Mouse (Mus musculus): Measurements from ENCODE around the gene Crim1. TPM values are rescaled to one million over a fixed set of nuclear protein-coding genes. Genes with fewer than 3 reads are reported as not detected.

Gene Crim1
- total RNA-seq, 1 experiment = 61.7 TPM

DNA sequence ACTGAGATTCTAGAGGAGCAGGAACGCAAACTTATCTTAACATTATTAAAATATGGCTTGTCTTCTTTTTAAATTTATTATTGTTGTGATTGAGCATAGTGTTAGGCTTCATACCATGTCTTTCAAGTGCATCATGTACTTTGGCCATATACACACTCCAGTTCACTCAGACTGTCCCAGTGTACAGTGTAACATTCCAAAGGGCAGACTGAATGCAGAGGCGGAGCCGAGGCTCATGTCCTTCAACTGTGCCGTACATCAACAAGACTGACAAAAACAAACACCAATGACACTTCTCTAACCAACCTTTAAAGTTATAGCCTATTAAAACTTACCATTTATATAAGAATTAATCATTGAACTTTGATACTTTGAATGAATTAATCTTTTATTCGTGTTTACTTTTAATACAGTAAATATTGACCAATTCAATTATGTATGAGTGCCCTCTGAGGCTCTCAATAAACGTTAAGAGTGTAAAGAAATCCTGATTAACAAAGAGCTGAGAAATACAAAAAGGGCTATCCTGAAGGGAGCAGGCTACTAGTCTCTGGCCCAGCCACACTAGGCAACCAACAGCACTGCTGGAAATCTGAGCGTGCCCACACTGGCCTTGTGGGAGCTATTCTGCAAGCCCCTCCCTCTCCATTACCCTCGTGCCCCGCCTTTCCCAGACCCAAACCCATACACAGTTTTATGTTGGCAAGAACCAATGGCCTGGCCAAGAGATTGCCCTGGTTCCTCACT lies 188.2 kb downstream of the Crim1 start:
- Histone ChIP-seq H3K4me1 (ENCODE audit: control insufficient read depth in 2 of 2, insufficient read depth in 2 of 2, low read length in 2 of 2, poor library complexity in 1 of 2) (no peaks in the 10 kb centered on the region), H3K9ac (ENCODE audit: insufficient read depth, low read depth, low read length, poor library complexity, severe bottlenecking) (no peak overlapping the region), H3K4me3 (ENCODE audit: insufficient read depth in 1 of 2, low read depth in 1 of 2, low read length in 2 of 2, poor library complexity in 1 of 2, severe bottlenecking in 1 of 2) (no peak overlapping the region), H3K36me3 (ENCODE audit: control insufficient read depth, insufficient read depth, low read length, poor library complexity, severe bottlenecking) (no peaks in the 10 kb centered on the region), H3K27ac (ENCODE audit: insufficient read depth, low read depth, low read length, poor library complexity, severe bottlenecking) (no peak overlapping the region), H3K9me3 (ENCODE audit: control insufficient read depth, insufficient read depth, low read depth, low read length) (no peaks in the 10 kb centered on the region)
- no peak for TF ChIP-seq ZNF384 (IDR thresholded peaks at IDR 0.05; ENCODE audit: low read depth, low read length)
- no peak for TF ChIP-seq ZC3H11A (IDR thresholded peaks at IDR 0.05; ENCODE audit: borderline replicate concordance, low read depth, low read length)
- TF ChIP-seq HCFC1 (IDR thresholded peaks at IDR 0.05; ENCODE audit: borderline replicate concordance, insufficient read depth, low read length) = no peak
- no peak for TF ChIP-seq MAFK (IDR thresholded peaks at IDR 0.05; ENCODE audit: insufficient read depth, low read depth, low read length)
- TF ChIP-seq CHD2 (IDR thresholded peaks at IDR 0.05; ENCODE audit: low read depth, low read length) = no peak
- in situ Hi-C loops (cut with MboI; ENCODE audit: low sequenced_read_pairs in 2 of 2, unreplicated experiment in 2 of 2) = no loop called here
- no peak for DNase-seq (ENCODE audit: low read depth, low spot score)

DNA sequence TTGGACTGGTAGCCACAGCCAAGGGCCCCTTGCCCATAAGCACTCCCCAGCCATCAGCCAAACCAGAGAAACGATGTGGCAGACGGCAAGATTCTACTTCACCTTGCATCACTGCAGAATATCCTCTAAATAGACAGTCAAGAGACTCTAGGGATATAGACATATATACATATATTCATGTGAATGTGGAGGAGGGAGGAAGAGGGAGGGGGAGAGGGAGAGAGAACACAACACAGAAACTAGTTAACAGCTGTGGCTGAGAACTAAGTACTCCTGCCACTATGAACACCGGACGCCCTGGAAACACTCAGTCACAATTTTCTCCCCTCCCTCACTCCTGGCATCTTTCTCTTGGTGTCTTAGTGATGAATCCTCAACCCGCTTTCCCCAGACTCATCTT lies 189.5 kb downstream of the Crim1 start:
- Histone ChIP-seq H3K36me3 (ENCODE audit: control insufficient read depth, insufficient read depth, low read length, poor library complexity, severe bottlenecking) (no peaks in the 10 kb centered on the region), H3K9ac (ENCODE audit: insufficient read depth, low read depth, low read length, poor library complexity, severe bottlenecking) (no peak overlapping the region), H3K9me3 (ENCODE audit: control insufficient read depth, insufficient read depth, low read depth, low read length) (no peaks in the 10 kb centered on the region), H3K27ac (ENCODE audit: insufficient read depth, low read depth, low read length, poor library complexity, severe bottlenecking) (no peak overlapping the region), H3K4me1 (ENCODE audit: control insufficient read depth in 2 of 2, insufficient read depth in 2 of 2, low read length in 2 of 2, poor library complexity in 1 of 2) (no peaks in the 10 kb centered on the region), H3K4me3 (ENCODE audit: insufficient read depth in 1 of 2, low read depth in 1 of 2, low read length in 2 of 2, poor library complexity in 1 of 2, severe bottlenecking in 1 of 2) (no peak overlapping the region)
- no peak for TF ChIP-seq ZC3H11A (IDR thresholded peaks at IDR 0.05; ENCODE audit: borderline replicate concordance, low read depth, low read length)
- no peak for TF ChIP-seq HCFC1 (IDR thresholded peaks at IDR 0.05; ENCODE audit: borderline replicate concordance, insufficient read depth, low read length)
- no peak for TF ChIP-seq CHD2 (IDR thresholded peaks at IDR 0.05; ENCODE audit: low read depth, low read length)
- no peak for DNase-seq (ENCODE audit: low read depth, low spot score)
- in situ Hi-C loops (cut with MboI; ENCODE audit: low sequenced_read_pairs in 2 of 2, unreplicated experiment in 2 of 2) = no loop called here

DNA sequence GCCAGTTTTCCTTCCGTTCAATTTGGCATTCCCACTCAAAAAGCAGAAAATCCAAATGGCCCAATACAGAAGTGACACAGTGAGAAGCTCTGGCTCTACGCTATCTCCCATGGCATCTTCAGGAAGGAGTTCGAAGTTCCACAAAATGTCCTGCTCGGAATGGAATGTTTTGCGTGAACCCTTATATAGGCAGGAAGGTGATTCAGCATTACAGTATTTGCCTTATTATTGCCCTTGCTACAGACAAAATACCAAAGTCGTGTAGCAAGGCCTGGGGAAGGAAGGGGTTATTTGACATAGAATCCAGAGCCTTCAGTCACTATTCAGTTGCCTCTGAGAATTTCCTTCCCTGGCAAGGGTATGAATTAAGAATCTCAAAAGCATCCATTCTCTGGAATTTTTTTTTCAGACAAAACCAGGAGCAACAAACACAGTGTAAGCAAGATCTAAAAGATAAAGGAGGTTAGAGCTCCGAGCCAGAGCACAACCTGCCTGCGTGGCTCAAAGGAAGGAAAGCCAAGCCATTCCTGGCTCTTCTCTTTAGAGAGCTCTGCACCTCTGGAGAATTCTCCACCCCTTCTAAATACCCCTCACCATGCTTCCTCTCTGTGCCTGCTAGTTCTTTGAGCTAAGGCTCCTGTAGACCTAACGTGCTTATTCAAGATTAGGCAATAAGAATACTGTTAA lies 192.5 kb downstream of the Crim1 start:
- Histone ChIP-seq H3K4me3 (ENCODE audit: insufficient read depth in 1 of 2, low read depth in 1 of 2, low read length in 2 of 2, poor library complexity in 1 of 2, severe bottlenecking in 1 of 2) (no peak overlapping the region), H3K36me3 (ENCODE audit: control insufficient read depth, insufficient read depth, low read length, poor library complexity, severe bottlenecking) (no peaks in the 10 kb centered on the region), H3K4me1 (ENCODE audit: control insufficient read depth in 2 of 2, insufficient read depth in 2 of 2, low read length in 2 of 2, poor library complexity in 1 of 2) (no peaks in the 10 kb centered on the region), H3K9ac (ENCODE audit: insufficient read depth, low read depth, low read length, poor library complexity, severe bottlenecking) (no peak overlapping the region), H3K9me3 (ENCODE audit: control insufficient read depth, insufficient read depth, low read depth, low read length) (no peaks in the 10 kb centered on the region), H3K27ac (ENCODE audit: insufficient read depth, low read depth, low read length, poor library complexity, severe bottlenecking) (no peak overlapping the region)
- in situ Hi-C loops (cut with MboI; ENCODE audit: low sequenced_read_pairs in 2 of 2, unreplicated experiment in 2 of 2) = no loop called here
- DNase-seq (ENCODE audit: low read depth, low spot score) = no peak
- no peak for TF ChIP-seq ZNF384 (IDR thresholded peaks at IDR 0.05; ENCODE audit: low read depth, low read length)
- TF ChIP-seq HCFC1 (IDR thresholded peaks at IDR 0.05; ENCODE audit: borderline replicate concordance, insufficient read depth, low read length) = no peak
- TF ChIP-seq ZC3H11A (IDR thresholded peaks at IDR 0.05; ENCODE audit: borderline replicate concordance, low read depth, low read length) = no peak
- TF ChIP-seq MAFK (IDR thresholded peaks at IDR 0.05; ENCODE audit: insufficient read depth, low read depth, low read length) = no peak
- no peak for TF ChIP-seq CHD2 (IDR thresholded peaks at IDR 0.05; ENCODE audit: low read depth, low read length)

DNA sequence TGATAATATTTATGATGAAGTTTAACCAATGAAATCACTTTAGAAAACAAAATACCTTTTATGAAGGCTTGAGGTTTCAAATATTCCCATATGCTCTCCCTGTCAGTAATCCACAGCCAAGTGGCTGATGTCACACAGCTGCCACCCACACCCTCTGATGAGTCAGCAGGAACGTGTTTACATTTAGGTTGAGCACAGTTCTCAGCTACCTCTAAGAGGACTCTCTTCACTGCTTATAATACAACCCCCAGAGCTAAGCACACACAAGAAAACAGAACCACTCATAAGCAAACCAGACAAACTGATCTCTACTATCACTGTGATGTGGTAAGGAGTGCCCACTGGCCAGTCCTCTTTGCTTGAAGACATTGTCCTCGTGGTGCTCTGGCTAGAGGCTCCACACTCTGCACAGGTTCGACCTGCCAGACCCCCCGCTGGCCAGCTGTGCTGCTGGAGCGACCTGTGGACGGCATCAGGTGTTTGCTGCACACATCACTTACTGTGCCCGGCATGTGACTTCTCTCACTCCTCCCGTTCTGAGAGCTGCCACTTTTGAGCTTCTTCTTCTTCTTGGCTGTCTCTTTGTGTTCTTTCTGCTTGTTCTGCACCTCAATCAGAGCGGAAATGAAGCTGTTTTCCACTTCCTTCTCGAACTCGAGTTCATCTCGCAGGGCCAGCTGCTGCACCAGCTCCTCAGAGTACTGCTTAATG lies 200.2 kb downstream of the Crim1 start:
- Histone ChIP-seq H3K9ac (ENCODE audit: insufficient read depth, low read depth, low read length, poor library complexity, severe bottlenecking) (no peak overlapping the region), H3K4me1 (ENCODE audit: control insufficient read depth in 2 of 2, insufficient read depth in 2 of 2, low read length in 2 of 2, poor library complexity in 1 of 2) (no peaks in the 10 kb centered on the region), H3K27ac (ENCODE audit: insufficient read depth, low read depth, low read length, poor library complexity, severe bottlenecking) (no peak overlapping the region), H3K9me3 (ENCODE audit: control insufficient read depth, insufficient read depth, low read depth, low read length) (no peaks in the 10 kb centered on the region), H3K4me3 (ENCODE audit: insufficient read depth in 1 of 2, low read depth in 1 of 2, low read length in 2 of 2, poor library complexity in 1 of 2, severe bottlenecking in 1 of 2) (no peak overlapping the region), H3K36me3 (ENCODE audit: control insufficient read depth, insufficient read depth, low read length, poor library complexity, severe bottlenecking) (peaks cover 8% of the 10 kb centered on the region; the same call in 1 of the 2 replicates)
- TF ChIP-seq MAFK (IDR thresholded peaks at IDR 0.05; ENCODE audit: insufficient read depth, low read depth, low read length) = 0 out of 2 replicates have a peak, but pooled peaks have one; percentile 24
- no peak for TF ChIP-seq ZNF384 (IDR thresholded peaks at IDR 0.05; ENCODE audit: low read depth, low read length)
- in situ Hi-C loops (cut with MboI; ENCODE audit: low sequenced_read_pairs in 2 of 2, unreplicated experiment in 2 of 2) = no loop called here
- DNase-seq (ENCODE audit: low read depth, low spot score) = no peak
